Mouse (Mus musculus) lung, adult 2 months (tissue): ENCODE results near the gene Mcm10.

ENCODE experiments used
- CTCF ChIP-seq: fragments of 200-500 bp; IDR thresholded peaks from 2 replicates; pipeline ENCODE4 v1.5.1; 2011; ENCODE audit warnings: mild to moderate bottlenecking, low read length, control low read depth; ENCODE audit not compliant: insufficient read depth
- POLR2A ChIP-seq: fragments of 200-500 bp; IDR thresholded peaks from 2 replicates; pipeline ENCODE4 v1.6.1; 2011; ENCODE audit warnings: low read depth, mild to moderate bottlenecking, control low read depth, low read length, borderline replicate concordance; ENCODE audit errors: extremely low read depth

DNA sequence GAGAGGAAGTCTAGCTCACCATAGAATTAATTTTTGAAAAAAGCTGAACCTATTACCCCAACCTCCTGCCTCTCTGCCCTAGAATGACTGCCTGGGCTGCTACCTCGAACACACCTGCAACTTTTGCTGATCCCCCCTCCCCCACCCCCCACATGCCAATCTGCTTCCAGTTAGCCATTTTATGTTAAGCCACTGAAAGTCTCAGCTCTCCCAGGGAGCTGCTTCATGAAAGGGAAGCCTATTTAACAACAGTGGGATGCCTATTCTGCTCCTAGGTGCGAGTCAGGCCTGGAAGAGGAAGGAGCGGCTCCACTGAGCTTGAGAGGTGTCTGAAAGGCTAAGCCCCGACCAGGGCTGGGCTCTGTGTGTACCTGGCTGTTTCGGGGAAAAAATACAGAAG lies 28.6 kb downstream of the Mcm10 start:
- no peak for TF ChIP-seq POLR2A
- TF ChIP-seq CTCF: no peak
